ENCODE assay signal across 16 mouse cellular contexts in the genomic region with DNA sequence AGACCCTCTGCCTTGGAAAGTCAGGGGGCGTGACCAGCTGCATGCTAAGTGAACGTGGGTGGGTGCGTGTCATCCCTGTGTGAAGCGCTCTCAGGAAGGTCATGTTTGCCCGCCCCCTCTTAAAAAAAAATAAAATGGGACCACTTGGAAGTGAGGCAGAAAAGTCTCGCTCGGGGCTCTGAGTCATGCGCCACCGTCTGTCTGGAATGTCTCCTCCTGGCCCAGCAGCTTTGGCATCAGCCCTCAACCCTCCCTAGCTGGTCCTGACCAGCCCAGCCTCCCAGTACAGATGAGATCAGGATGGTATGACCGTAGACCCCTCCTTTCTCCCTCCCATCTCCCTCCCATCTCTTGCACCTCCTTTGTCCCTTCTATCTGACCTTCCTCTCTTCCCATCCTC. TPM values are rescaled to one million over a fixed set of nuclear protein-coding genes. Genes with fewer than 3 reads are reported as not detected.
A peak's percentile ranks its signal among the peaks of the same experiment; 100 is the strongest.
DNase-seq lines count a peak whose midpoint lies in the region; ATAC-seq and TF ChIP-seq lines count a peak whose summit lies in the region.
"Had no signal": no experiment of that assay in that cellular context is flagged by ENCODE, and none has a peak within 500 bp of the region (broad histone marks: within the 10 kb centered on the region; RNA-seq: fewer than 3 reads in every experiment).

No protein-coding gene starts in this region.

- 0 out of 2 replicates have a peak, but pooled peaks have one; percentile 15 for TF ChIP-seq CTCF in intestine, postnatal 0 days (IDR thresholded peaks at IDR 0.05; ENCODE audit: low read depth)

- peaks cover 18% of the 10 kb centered on the region for H3K27me3 ChIP-seq in intestine, postnatal 0 days (replicated peaks; ENCODE audit: control insufficient read depth, insufficient read depth, low read length)
- peaks cover 12% of the 10 kb centered on the region; the same call in 1 of the 2 replicates for H3K27me3 ChIP-seq in intestine, embryonic 16.5 days (replicated peaks; ENCODE audit: control insufficient read depth, insufficient read depth, low read length)
- H3K27me3 ChIP-seq in lung, embryonic 16.5 days (ENCODE audit: control insufficient read depth, insufficient read depth, low read depth, low read length) = peaks cover 16% of the 10 kb centered on the region
- H3K27me3 ChIP-seq in myocyte (ENCODE audit: control insufficient read depth, insufficient read depth, insufficient read length) = no peaks in the 10 kb centered on the region

- no peak for DNase-seq in lung, postnatal 14 days
- peak; percentile 83 for DNase-seq in NIH3T3 (ENCODE audit: low read depth)
- no peak for DNase-seq in thymus, postnatal 14 days
- DNase-seq: adrenal gland, adult 2 months; cerebellum, adult 9-10 months; heart, adult 11 months; heart, postnatal 36 days; left cerebral cortex, postnatal 4 days; lung, adult 18-20 months; right cerebral cortex, postnatal 14 days had no signal

- H3K4me3 ChIP-seq in intestine, postnatal 0 days (ENCODE audit: low read depth, low read length) = no peak overlapping the region
- no peak overlapping the region for H3K4me3 ChIP-seq in intestine, embryonic 16.5 days (ENCODE audit: low read length)
- H3K4me3 ChIP-seq in lung, embryonic 16.5 days (ENCODE audit: low read length) = no peak overlapping the region
- no peak overlapping the region for H3K4me3 ChIP-seq in myocyte

- ATAC-seq in intestine, postnatal 0 days = no peak
- no peak for ATAC-seq in intestine, embryonic 16.5 days
- 0 out of 2 replicates have a peak, but pooled peaks have one; percentile 18 for ATAC-seq in lung, embryonic 16.5 days (ENCODE audit: low read depth)
- ATAC-seq: inflammation-experienced regulatory T-cells, adult 6 months had no signal

- H3K9ac ChIP-seq in intestine, postnatal 0 days (ENCODE audit: low read depth, low read length) = no peak overlapping the region
- no peak overlapping the region for H3K9ac ChIP-seq in intestine, embryonic 16.5 days (ENCODE audit: low read depth, low read length)
- H3K9ac ChIP-seq in lung, embryonic 16.5 days (ENCODE audit: low read length) = no peak overlapping the region

- no peak for TF ChIP-seq POLR2A in myocyte (IDR thresholded peaks at IDR 0.05; ENCODE audit: insufficient read length, low read depth)

- no peak overlapping the region for H3K27ac ChIP-seq in intestine, postnatal 0 days (ENCODE audit: low read depth, low read length)
- H3K27ac ChIP-seq in intestine, embryonic 16.5 days (ENCODE audit: low read length) = no peak overlapping the region
- no peak overlapping the region for H3K27ac ChIP-seq in lung, embryonic 16.5 days (ENCODE audit: low read length)

- WGBS in intestine, postnatal 0 days = 57% methylated on average over 10 of the region's 10 CpGs
- 54% methylated on average over 10 of the region's 10 CpGs for WGBS in intestine, embryonic 16.5 days
- 38% methylated on average over 10 of the region's 10 CpGs for WGBS in lung, embryonic 16.5 days

- no peak overlapping the region for H3K4me2 ChIP-seq in intestine, postnatal 0 days (replicated peaks; ENCODE audit: low read depth)
- H3K4me2 ChIP-seq in intestine, embryonic 16.5 days (ENCODE audit: low read depth, low read length) = no peak overlapping the region
- no peak overlapping the region for H3K4me2 ChIP-seq in lung, embryonic 16.5 days (ENCODE audit: low read depth, low read length)
- H3K4me2 ChIP-seq in myocyte (ENCODE audit: low read depth) = peak overlapping the region; percentile 76
- H3K4me2 ChIP-seq: midbrain, embryonic 11.5 days had no signal

- H3K9me3 ChIP-seq in intestine, postnatal 0 days (ENCODE audit: control insufficient read depth) = no peaks in the 10 kb centered on the region
- no peaks in the 10 kb centered on the region for H3K9me3 ChIP-seq in intestine, embryonic 16.5 days (ENCODE audit: control insufficient read depth, low read length)
- no peaks in the 10 kb centered on the region for H3K9me3 ChIP-seq in lung, embryonic 16.5 days (ENCODE audit: control insufficient read depth, low read length)

- H3K79me2 ChIP-seq in myocyte (ENCODE audit: control insufficient read depth, insufficient read depth) = no peaks in the 10 kb centered on the region

- H3K36me3 ChIP-seq in intestine, postnatal 0 days (ENCODE audit: control insufficient read depth, insufficient read depth) = no peaks in the 10 kb centered on the region
- H3K36me3 ChIP-seq in intestine, embryonic 16.5 days (ENCODE audit: control insufficient read depth, insufficient read depth, low read length) = no peaks in the 10 kb centered on the region
- no peaks in the 10 kb centered on the region for H3K36me3 ChIP-seq in lung, embryonic 16.5 days (ENCODE audit: control insufficient read depth, insufficient read depth, low read length)
- no peaks in the 10 kb centered on the region for H3K36me3 ChIP-seq in myocyte (ENCODE audit: control insufficient read depth, insufficient read depth)

- H3ac ChIP-seq in myocyte (ENCODE audit: control insufficient read depth, insufficient read length) = no peak overlapping the region

- H3K4me1 ChIP-seq in intestine, postnatal 0 days (replicated peaks; ENCODE audit: control insufficient read depth, insufficient read depth, low read length) = no peaks in the 10 kb centered on the region
- H3K4me1 ChIP-seq in intestine, embryonic 16.5 days (ENCODE audit: control insufficient read depth, insufficient read depth, low read length) = 0 out of 2 replicates have a peak, but pooled peaks cover 2% of the 10 kb centered on the region
- H3K4me1 ChIP-seq in lung, embryonic 16.5 days (replicated peaks; ENCODE audit: control insufficient read depth, insufficient read depth, low read length) = peaks cover 4% of the 10 kb centered on the region

TF ChIP-seq in myocyte, 11 proteins besides CTCF, POLR2A, EP300 and RAD21:
- TF ChIP-seq MYOD1 (IDR thresholded peaks at IDR 0.05; ENCODE audit: control insufficient read depth in 1 of 3, insufficient read length in 2 of 3, low read depth in 2 of 3) (peak in 1 of 3 experiments; percentile 18), E2F4 (IDR thresholded peaks at IDR 0.05; ENCODE audit: insufficient read depth) (no peak), REST (IDR thresholded peaks at IDR 0.05; ENCODE audit: insufficient read depth, insufficient read length) (no peak), MYOG (IDR thresholded peaks at IDR 0.05; ENCODE audit: control insufficient read depth in 1 of 3, insufficient read depth in 1 of 3, insufficient read length in 2 of 3, low read depth in 2 of 3) (no peak), USF1 (IDR thresholded peaks at IDR 0.05; ENCODE audit: low read depth) (no peak)

RNA-seq across cellular contexts. Expression of gene Zfpm1, which starts 56.5 kb away (rescaled TPM):
- 7.7 and 9.8 TPM in 2 replicates for polyA plus RNA-seq in intestine, postnatal 0 days (2015; fragmentation: Nextera tagmentation; extraction: Ambion mirVana)
- 2.6 and 2.7 TPM in 2 replicates for polyA plus RNA-seq in intestine, embryonic 16.5 days (2015; fragmentation: Nextera tagmentation; extraction: Ambion mirVana)
- polyA plus RNA-seq in lung, embryonic 16.5 days (2015; fragmentation: Nextera tagmentation; extraction: Ambion mirVana) = 0.82 and 1.2 TPM in 2 replicates
- 22.6 TPM for polyA plus RNA-seq in myocyte (2012; fragmentation: generic; extraction: Trizol)
